Mouse (Mus musculus): ENCODE measurements around the gene Gtf2f2.

Gtf2f2 gene

GRCm38 (mm10) chr14:75858181-75858580 lies 152.5 kb downstream of the Gtf2f2 start:
- DNase-seq = no peak

DNA sequence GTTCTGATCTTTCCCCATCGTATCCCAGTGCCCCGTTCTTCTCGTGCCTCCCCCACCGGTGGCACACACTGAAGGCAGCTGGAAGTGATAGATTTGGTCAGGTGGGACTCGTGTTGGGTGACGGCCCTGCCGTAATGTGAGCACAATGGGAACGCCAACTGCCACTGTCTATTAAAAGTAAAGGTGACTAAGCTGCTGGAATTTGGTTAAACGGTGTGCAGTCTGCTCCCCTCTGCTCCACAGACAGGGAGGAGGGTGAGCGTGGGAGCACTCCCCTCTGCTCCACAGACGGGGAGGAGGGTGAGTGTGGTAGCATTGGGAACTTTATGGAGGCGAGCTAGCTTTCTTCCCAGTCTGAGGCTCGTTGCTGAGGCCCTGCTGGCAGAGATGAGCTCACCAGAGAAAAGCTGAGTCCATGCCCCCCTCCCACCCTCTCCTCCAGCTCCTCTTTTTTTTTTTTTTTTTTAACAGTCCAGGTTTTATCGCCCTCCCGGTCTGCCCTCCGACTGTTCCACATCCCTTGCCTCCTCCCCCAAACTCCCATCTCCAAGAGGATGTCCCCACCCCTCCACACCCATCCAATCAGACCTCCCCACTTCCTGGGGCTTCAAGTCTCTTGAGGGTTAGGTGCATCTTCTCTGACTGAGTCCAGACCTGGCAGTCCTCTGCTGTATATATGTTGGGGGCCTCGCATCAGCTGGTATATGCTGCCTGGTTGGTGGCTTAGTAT lies 155.2 kb downstream of the Gtf2f2 start:
- DNase-seq = no peak

- DNase-seq = no peak
Observed at GRCm38 (mm10) chr14:75852016-75852415, 158.6 kb downstream of the Gtf2f2 start.

DNA sequence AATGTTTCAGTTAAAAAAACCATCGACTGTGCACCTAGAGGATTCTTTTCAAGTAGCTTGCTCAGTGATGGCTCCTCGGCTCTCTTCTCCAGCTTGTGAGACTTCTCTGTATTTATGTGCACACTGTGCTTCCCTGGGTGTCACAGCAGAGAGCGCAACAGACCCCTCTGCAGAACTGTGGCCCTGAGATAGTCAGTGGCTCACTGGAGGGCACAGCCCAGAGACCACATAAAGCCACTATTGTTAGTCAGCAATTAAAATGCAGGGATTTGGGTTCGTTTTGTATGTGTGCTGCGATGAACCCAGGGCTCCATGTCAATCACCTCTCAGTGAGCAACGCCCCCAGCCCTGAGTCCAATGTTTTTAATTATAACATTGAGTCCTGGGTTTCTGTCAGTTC lies 159.8 kb downstream of the Gtf2f2 start:
- peak; percentile 46 for DNase-seq

DNA sequence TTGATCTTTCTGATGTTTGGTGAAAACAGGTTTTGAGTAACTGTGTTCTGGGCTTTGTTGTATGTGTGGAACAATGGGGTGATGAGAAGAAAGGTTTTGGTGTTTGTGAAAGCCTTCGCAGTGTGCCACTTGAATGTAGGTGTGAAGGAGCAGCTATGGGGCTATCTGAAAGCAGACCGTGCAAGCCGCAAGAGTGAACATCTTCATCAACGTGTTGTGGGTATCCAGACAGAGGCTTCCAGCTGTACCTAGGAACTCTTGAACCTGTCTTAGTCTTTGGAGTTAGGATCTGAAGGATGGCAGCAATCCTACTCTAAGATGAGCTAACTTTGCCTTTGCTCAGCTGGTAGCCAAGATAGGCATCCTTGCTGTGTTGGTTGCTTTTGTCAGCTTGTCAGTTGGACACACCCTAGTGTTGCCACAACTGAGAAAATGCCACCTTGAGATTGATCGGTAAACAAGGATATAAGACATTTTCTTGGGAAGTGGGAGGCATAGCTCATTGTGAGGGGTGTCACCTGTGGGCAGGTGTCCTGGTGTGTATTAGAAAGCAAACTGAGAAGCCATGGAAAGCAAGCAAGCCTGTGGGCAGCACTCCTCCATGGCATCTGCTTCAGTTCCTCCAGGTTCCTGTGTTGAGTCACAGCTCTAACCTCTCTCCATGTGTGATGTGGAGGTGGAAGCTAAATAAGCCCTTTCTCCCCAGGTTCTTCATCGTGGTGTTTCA lies 160.7 kb downstream of the Gtf2f2 start:
- no peak for DNase-seq

GRCm38 (mm10) chr14:75849236-75849635 lies 161.4 kb downstream of the Gtf2f2 start:
- no peak for DNase-seq

- no peak for DNase-seq
Observed at GRCm38 (mm10) chr14:75848482-75848881, 162.2 kb downstream of the Gtf2f2 start.

DNA sequence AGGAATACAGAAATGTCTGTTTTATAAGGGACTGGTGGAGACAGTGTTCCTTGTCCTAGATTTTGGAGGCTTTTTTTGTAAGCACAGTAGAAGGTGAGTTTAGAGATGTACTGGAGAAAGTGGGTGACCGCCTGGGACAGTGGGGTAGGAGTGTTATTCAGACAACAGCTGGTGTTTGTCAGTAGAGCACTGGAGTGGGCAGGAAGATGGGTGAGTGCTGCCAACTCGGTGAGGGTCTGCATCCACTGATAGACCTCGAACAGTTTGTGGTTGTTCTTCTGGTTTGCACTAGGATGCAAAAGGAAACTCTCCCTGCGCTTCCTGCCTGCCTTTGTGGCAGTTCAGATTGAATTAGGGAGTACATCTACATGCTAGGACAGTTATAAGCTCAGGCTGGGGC lies 163.0 kb downstream of the Gtf2f2 start:
- no peak for DNase-seq

All from embryo, embryonic 11 days (tissue).